Comparison of ENCODE assay signal across 8 mouse cellular contexts in the genomic region with DNA sequence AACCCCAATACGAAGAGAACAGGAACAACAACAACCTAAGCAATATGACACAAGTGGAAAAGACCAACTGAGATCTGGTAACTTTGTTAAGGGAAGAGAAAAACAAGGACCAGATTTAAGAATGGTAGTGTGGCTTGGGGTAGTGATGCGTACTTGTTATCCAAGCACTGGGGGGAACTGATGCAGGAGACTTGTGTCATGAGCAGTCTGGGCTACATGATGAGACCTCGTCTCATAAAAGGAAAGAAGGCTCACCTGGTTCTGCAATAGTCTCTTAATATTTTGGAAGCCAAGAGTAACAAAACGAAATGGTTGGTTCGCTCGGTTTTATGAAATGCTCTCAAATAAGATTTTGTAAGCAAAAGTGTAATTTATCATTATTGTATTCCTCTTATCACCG. TPM values are rescaled to one million over a fixed set of nuclear protein-coding genes. Genes with fewer than 3 reads are reported as not detected.
DNase-seq lines count a peak whose midpoint lies in the region; ATAC-seq and TF ChIP-seq lines count a peak whose summit lies in the region.

No protein-coding gene starts in this region.

- peak overlapping the region; percentile 41 for H3K4me2 ChIP-seq in neural tube, embryonic 11.5 days (ENCODE audit: low read depth)
- peak overlapping the region; percentile 70 for H3K4me2 ChIP-seq in liver, embryonic 13.5 days
- peak overlapping the region; percentile 68 for H3K4me2 ChIP-seq in stomach, postnatal 0 days (replicated peaks; ENCODE audit: low read depth)

- H3K9me3 ChIP-seq in erythroblast, embryonic 14.5 days (ENCODE audit: control insufficient read depth, low read length): no peaks in the 10 kb centered on the region
- H3K9me3 ChIP-seq in neural tube, embryonic 11.5 days (ENCODE audit: control insufficient read depth, low read length): no peaks in the 10 kb centered on the region
- no peaks in the 10 kb centered on the region for H3K9me3 ChIP-seq in liver, embryonic 13.5 days (replicated peaks)
- H3K9me3 ChIP-seq in stomach, postnatal 0 days (ENCODE audit: control insufficient read depth, low read length): no peaks in the 10 kb centered on the region

- H3K36me3 ChIP-seq in erythroblast, embryonic 14.5 days (ENCODE audit: control insufficient read depth): peaks cover 9% of the 10 kb centered on the region
- H3K36me3 ChIP-seq in neural tube, embryonic 11.5 days (ENCODE audit: control insufficient read depth, insufficient read depth, low read length): no peaks in the 10 kb centered on the region
- H3K36me3 ChIP-seq in liver, embryonic 13.5 days: peaks cover 5% of the 10 kb centered on the region; the same call in 1 of the 2 replicates
- no peaks in the 10 kb centered on the region for H3K36me3 ChIP-seq in stomach, postnatal 0 days (ENCODE audit: control insufficient read depth, insufficient read depth, low read length)

- H3K9ac ChIP-seq in neural tube, embryonic 11.5 days (ENCODE audit: low read length): no peak overlapping the region
- peak overlapping the region; percentile 82 for H3K9ac ChIP-seq in liver, embryonic 13.5 days
- H3K9ac ChIP-seq in stomach, postnatal 0 days (ENCODE audit: low read length): peak overlapping the region; percentile 83

- H3K4me3 ChIP-seq in erythroblast, embryonic 14.5 days (replicated peaks): peak overlapping the region; percentile 75
- peak overlapping the region; percentile 43 for H3K4me3 ChIP-seq in neural tube, embryonic 11.5 days (ENCODE audit: low read depth, low read length)
- H3K4me3 ChIP-seq in liver, embryonic 13.5 days (replicated peaks): peak overlapping the region; percentile 71
- peak overlapping the region; percentile 53 for H3K4me3 ChIP-seq in stomach, postnatal 0 days (ENCODE audit: low read depth, low read length)

- no peak overlapping the region for H3K27ac ChIP-seq in neural tube, embryonic 11.5 days (ENCODE audit: low read depth, low read length)
- no peak overlapping the region for H3K27ac ChIP-seq in liver, embryonic 13.5 days
- H3K27ac ChIP-seq in stomach, postnatal 0 days (replicated peaks): no peak overlapping the region

- TF ChIP-seq CTCF in stomach, postnatal 0 days (IDR thresholded peaks at IDR 0.05; ENCODE audit: low read depth): no peak

- ATAC-seq in erythroblast, adult 5-6 weeks (replicated peaks; ENCODE audit: low FRiP score, poor library complexity, severe bottlenecking): no peak
- no peak for ATAC-seq in neural tube, embryonic 11.5 days (ENCODE audit: insufficient read depth, low FRiP score, low TSS enrichment)
- no peak for ATAC-seq in liver, embryonic 13.5 days (ENCODE audit: low read depth)
- ATAC-seq in stomach, postnatal 0 days (ENCODE audit: low FRiP score, low TSS enrichment): no peak

- WGBS in neural tube, embryonic 11.5 days: 46% methylated on average over 7 of the region's 7 CpGs
- WGBS in liver, embryonic 13.5 days (ENCODE audit: insufficient replicate concordance): 33% methylated on average over 7 of the region's 7 CpGs
- WGBS in stomach, postnatal 0 days: 33% methylated on average over 7 of the region's 7 CpGs

- no peaks in the 10 kb centered on the region for H3K27me3 ChIP-seq in erythroblast, embryonic 14.5 days (ENCODE audit: control insufficient read depth)
- no peaks in the 10 kb centered on the region for H3K27me3 ChIP-seq in neural tube, embryonic 11.5 days (ENCODE audit: control insufficient read depth, insufficient read depth, low read length)
- H3K27me3 ChIP-seq in liver, embryonic 13.5 days: no peaks in the 10 kb centered on the region
- H3K27me3 ChIP-seq in stomach, postnatal 0 days (ENCODE audit: control insufficient read depth, insufficient read depth, low read length): no peaks in the 10 kb centered on the region

- TF ChIP-seq EP300 in stomach, postnatal 0 days (optimal IDR thresholded peaks at IDR 0.05): no peak

- no peak for DNase-seq in neural tube, embryonic 11.5 days (ENCODE audit: low spot score)
- DNase-seq in neural tube, embryonic 10.5 days (ENCODE audit: extremely low spot score, low spot score): no peak
- no peak for DNase-seq in liver, embryonic 13.5 days
- DNase-seq in stomach, postnatal 0 days (ENCODE audit: low spot score): no peak
- no peak for DNase-seq in frontal cortex, postnatal 25 days (ENCODE audit: low spot score in 2 of 2)
- DNase-seq in adrenal gland, postnatal 36 days: no peak

- peaks cover 44% of the 10 kb centered on the region for H3K4me1 ChIP-seq in erythroblast, embryonic 14.5 days (ENCODE audit: control insufficient read depth)
- no peaks in the 10 kb centered on the region for H3K4me1 ChIP-seq in neural tube, embryonic 11.5 days (ENCODE audit: control insufficient read depth, insufficient read depth, low read length)
- H3K4me1 ChIP-seq in liver, embryonic 13.5 days (replicated peaks): peaks cover 32% of the 10 kb centered on the region
- H3K4me1 ChIP-seq in stomach, postnatal 0 days (replicated peaks; ENCODE audit: control insufficient read depth, insufficient read depth): 0 out of 2 replicates have a peak, but pooled peaks cover 3% of the 10 kb centered on the region

RNA-seq across cellular contexts. Expression of a gene that starts 25.0 kb away (rescaled TPM):
- polyA plus RNA-seq in erythroblast, embryonic 14.5 days (2012): 2.7 and 3.8 TPM in 2 replicates
- 60.5 and 60.6 TPM in 2 replicates for total RNA-seq in erythroblast, adult 5-6 weeks (2015; ENCODE audit: low replicate concordance)
- 62.5 and 81.7 TPM in 2 replicates for total RNA-seq in erythroblast, adult 5-6 weeks (2017; ENCODE audit: low replicate concordance)
- 194 and 200 TPM in 2 replicates for polyA plus RNA-seq in neural tube, embryonic 11.5 days (2014; fragmentation: Nextera tagmentation; extraction: Ambion mirVana)
- polyA plus RNA-seq in liver, embryonic 13.5 days (2015; fragmentation: Nextera tagmentation; extraction: Ambion mirVana): 40.2 and 46.7 TPM in 2 replicates
- 76.3 and 80.6 TPM in 2 replicates for polyA plus RNA-seq in stomach, postnatal 0 days (2015; fragmentation: Nextera tagmentation; extraction: Ambion mirVana)
- total RNA-seq in adrenal gland, postnatal 36 days (2021): 10 to 100 TPM; 74.1 to 82.7 TPM

RNA-seq across cellular contexts. Expression of a gene that starts 25.9 kb away (rescaled TPM):
- 0.27 and 0.42 TPM in 2 replicates for polyA plus RNA-seq in erythroblast, embryonic 14.5 days (2012)
- 3.5 and 27.4 TPM in 2 replicates for total RNA-seq in erythroblast, adult 5-6 weeks (2015; ENCODE audit: low replicate concordance)
- total RNA-seq in erythroblast, adult 5-6 weeks (2017; ENCODE audit: low replicate concordance): 7.1 and 40.0 TPM in 2 replicates
- polyA plus RNA-seq in neural tube, embryonic 11.5 days (2014; fragmentation: Nextera tagmentation; extraction: Ambion mirVana): 57.4 and 60.8 TPM in 2 replicates
- 57.0 and 59.8 TPM in 2 replicates for polyA plus RNA-seq in liver, embryonic 13.5 days (2015; fragmentation: Nextera tagmentation; extraction: Ambion mirVana)
- polyA plus RNA-seq in stomach, postnatal 0 days (2015; fragmentation: Nextera tagmentation; extraction: Ambion mirVana): 77.0 and 79.7 TPM in 2 replicates
- total RNA-seq in adrenal gland, postnatal 36 days (2021): 10 to 100 TPM; 56.7 to 58.3 TPM

RNA-seq across cellular contexts. Expression of a gene that starts 45.4 kb away (rescaled TPM):
- 0.60 and 0.96 TPM in 2 replicates for polyA plus RNA-seq in erythroblast, embryonic 14.5 days (2012)
- 1.7 and 4.0 TPM in 2 replicates for total RNA-seq in erythroblast, adult 5-6 weeks (2015; ENCODE audit: low replicate concordance)
- total RNA-seq in erythroblast, adult 5-6 weeks (2017; ENCODE audit: low replicate concordance): 6.7 and 9.8 TPM in 2 replicates
- polyA plus RNA-seq in neural tube, embryonic 11.5 days (2014; fragmentation: Nextera tagmentation; extraction: Ambion mirVana): 18.9 and 20.0 TPM in 2 replicates
- polyA plus RNA-seq in liver, embryonic 13.5 days (2015; fragmentation: Nextera tagmentation; extraction: Ambion mirVana): 14.0 and 14.3 TPM in 2 replicates
- 25.2 and 27.2 TPM in 2 replicates for polyA plus RNA-seq in stomach, postnatal 0 days (2015; fragmentation: Nextera tagmentation; extraction: Ambion mirVana)
- 10 to 100 TPM in 1 of 2 experiments, 1 to 10 TPM in 1; 9.1 to 10.4 TPM for total RNA-seq in adrenal gland, postnatal 36 days (2021)

Comparison
In these comparisons a context has a peak if more than half of its experiments do, and no peak if none do; other contexts are left out.
1. RNA of a gene that starts 25.9 kb away (polyA plus RNA-seq): 77.0 to 79.7 TPM in stomach, postnatal 0 days, 57.4 to 60.8 TPM in neural tube, embryonic 11.5 days and 57.0 to 59.8 TPM in liver, embryonic 13.5 days; 0.27 to 0.42 TPM in erythroblast, embryonic 14.5 days; every median in the first group is over 10 times any median in the second.
2. Peak in every context shown above with its lines, with median percentiles within 50 percentile points of each other: H3K4me3 ChIP-seq and H3K4me2 ChIP-seq.